Mouse (Mus musculus) forebrain, embryonic 11.5 days (tissue): ENCODE measurements at regions not wholly inside any gene's neighbourhood (a gene's known extent, or its start where the extent isn't known, plus 50 kb on each side); places are given as distances from the start of the nearest gene placed in this dataset.
"Not testable (repeated sequence)": the region's sequence is repeated elsewhere in the genome, so short reads cannot be mapped to it uniquely, and the experiment has no call there.

Experiments used
- ATAC-seq: fragments of 200-750 bp; cut with Nextera tagmentation; replicated peaks from 2 replicates; pipeline ENCODE4 v1.8.0; 2017; ENCODE audit warnings: moderate TSS enrichment; ENCODE audit not compliant: low FRiP score
- DNase-seq: peaks from one replicate; pipeline ENCODE4 v3.0.0-alpha.2; 2017; ENCODE audit warnings: low spot score
- H3K27ac ChIP-seq: fragments of 300-500 bp; sonication (generic); 2 replicates; pipeline ENCODE4 v1.5.1; 2014; ENCODE audit warnings: low read depth, low read length
- H3K27me3 ChIP-seq: fragments of 300-500 bp; sonication (generic); 2 replicates; pipeline ENCODE4 v1.6.1; 2014; ENCODE audit warnings: mild to moderate bottlenecking, low read length, mixed read lengths; ENCODE audit not compliant: control insufficient read depth, insufficient read depth
- H3K36me3 ChIP-seq: fragments of 300-500 bp; sonication (generic); 2 replicates; pipeline ENCODE4 v1.6.1; 2014; ENCODE audit warnings: mild to moderate bottlenecking, low read length, moderate library complexity, mixed read lengths; ENCODE audit not compliant: control insufficient read depth, insufficient read depth
- H3K4me1 ChIP-seq: fragments of 300-500 bp; sonication (generic); replicated peaks from 2 replicates; pipeline ENCODE4 v1.6.1; 2014; ENCODE audit warnings: low read length, mixed read lengths; ENCODE audit not compliant: control insufficient read depth, insufficient read depth
- H3K4me2 ChIP-seq: fragments of 300-500 bp; sonication (generic); 2 replicates; pipeline ENCODE4 v1.6.1; 2014; ENCODE audit warnings: low read depth, mild to moderate bottlenecking, low read length, moderate library complexity, mixed read lengths; ENCODE audit not compliant: severe bottlenecking
- H3K4me3 ChIP-seq: fragments of 300-500 bp; sonication (generic); 2 replicates; pipeline ENCODE4 v1.5.1; 2014; ENCODE audit warnings: low read depth, low read length
- H3K9ac ChIP-seq: fragments of 300-500 bp; sonication (generic); 2 replicates; pipeline ENCODE4 v1.6.1; 2014; ENCODE audit warnings: low read length
- H3K9me3 ChIP-seq: fragments of 300-500 bp; sonication (generic); 2 replicates; pipeline ENCODE4 v1.6.1; 2016; ENCODE audit warnings: low read length, mixed read lengths; ENCODE audit not compliant: control insufficient read depth
- WGBS: fragments of 180-500 bp; shearing (Covaris S2); extraction: QIAGEN DNeasy Blood & Tissue Kit; methylation state at CpG from one replicate; pipeline ENCODE4 v1.1.7; 2014; 5-methylcytosine and 5-hydroxymethylcytosine counted together

- no peak overlapping the region for H3K4me2 ChIP-seq
- H3K9me3 ChIP-seq, result no peaks in the 10 kb centered on the region
- no peaks in the 10 kb centered on the region for H3K27me3 ChIP-seq
- H3K4me1 ChIP-seq, result no peaks in the 10 kb centered on the region
- no peak overlapping the region for H3K27ac ChIP-seq
- no peak overlapping the region for H3K4me3 ChIP-seq
- 92% methylated on average over 6 of the region's 6 CpGs for WGBS
- no peak overlapping the region for H3K9ac ChIP-seq
- no peak for DNase-seq
- H3K36me3 ChIP-seq, result no peaks in the 10 kb centered on the region
- no peak for ATAC-seq
These were observed 511.7 kb downstream of the Bnc2 start for GRCm38 (mm10) chr4:84163362-84163761.

- 92% methylated on average over 3 of the region's 3 CpGs for WGBS
- ATAC-seq, result no peak
These were observed 509.8 kb downstream of the Bnc2 start for GRCm38 (mm10) chr4:84165256-84165655.

GRCm38 (mm10) chr4:84172841-84173240 is 502.2 kb downstream of the Bnc2 start:
- peak; percentile 61 for DNase-seq
- Histone ChIP-seq H3K27ac (no peak overlapping the region), H3K4me2 (0 out of 2 replicates have a peak overlapping the region, but pooled peaks have one; percentile 2), H3K4me1 (no peaks in the 10 kb centered on the region; the same call in 1 of the 2 replicates), H3K9me3 (no peaks in the 10 kb centered on the region), H3K36me3 (no peaks in the 10 kb centered on the region), H3K9ac (no peak overlapping the region), H3K27me3 (no peaks in the 10 kb centered on the region), H3K4me3 (no peak overlapping the region)
- ATAC-seq, result peak; percentile 66
- 17% methylated on average over 6 of the region's 6 CpGs for WGBS

More at GRCm38 (mm10) chr4:84165256-84165655, 509.8 kb downstream of the Bnc2 start:
- H3K4me1 ChIP-seq, result no peaks in the 10 kb centered on the region
- no peak for DNase-seq
- no peak overlapping the region for H3K27ac ChIP-seq
- H3K9me3 ChIP-seq, result no peaks in the 10 kb centered on the region
- no peak overlapping the region for H3K9ac ChIP-seq
- H3K27me3 ChIP-seq, result no peaks in the 10 kb centered on the region
- no peaks in the 10 kb centered on the region for H3K36me3 ChIP-seq
- no peak overlapping the region for H3K4me2 ChIP-seq
- no peak overlapping the region for H3K4me3 ChIP-seq

GRCm38 (mm10) chr4:84173441-84173840 is 501.6 kb downstream of the Bnc2 start:
- Histone ChIP-seq H3K27me3 (no peaks in the 10 kb centered on the region), H3K4me1 (no peaks in the 10 kb centered on the region; the same call in 1 of the 2 replicates), H3K27ac (no peak overlapping the region), H3K36me3 (no peaks in the 10 kb centered on the region), H3K9ac (no peak overlapping the region), H3K4me3 (no peak overlapping the region), H3K4me2 (no peak overlapping the region), H3K9me3 (no peaks in the 10 kb centered on the region)
- ATAC-seq (no peak), DNase-seq (no peak)
- 48% methylated on average over 2 of the region's 2 CpGs for WGBS

GRCm38 (mm10) chr4:84176457-84176856 is 498.6 kb downstream of the Bnc2 start:
- not testable (repeated sequence) for ATAC-seq, H3K9me3 ChIP-seq, DNase-seq, H3K4me2 ChIP-seq, H3K4me3 ChIP-seq, H3K27ac ChIP-seq, H3K36me3 ChIP-seq, H3K9ac ChIP-seq, H3K4me1 ChIP-seq, H3K27me3 ChIP-seq
- WGBS, result 93% methylated on average over 6 of the region's 6 CpGs

- DNase-seq (no peak), ATAC-seq (peak; percentile 44; the same call in 1 of the 2 replicates)
- no peak overlapping the region for H3K4me2 ChIP-seq
- WGBS, result 26% methylated on average over 3 of the region's 3 CpGs
- no peaks in the 10 kb centered on the region for H3K27me3 ChIP-seq
- no peak overlapping the region for H3K4me3 ChIP-seq
- H3K9ac ChIP-seq, result no peak overlapping the region
- no peak overlapping the region for H3K27ac ChIP-seq
- no peaks in the 10 kb centered on the region for H3K36me3 ChIP-seq
- H3K4me1 ChIP-seq, result no peaks in the 10 kb centered on the region; the same call in 1 of the 2 replicates
- no peaks in the 10 kb centered on the region for H3K9me3 ChIP-seq
These were observed 497.2 kb downstream of the Bnc2 start for GRCm38 (mm10) chr4:84177827-84178226.

GRCm38 (mm10) chr4:84184436-84184835 is 490.6 kb downstream of the Bnc2 start:
- Histone ChIP-seq H3K9ac (no peak overlapping the region), H3K27me3 (no peaks in the 10 kb centered on the region), H3K4me2 (no peak overlapping the region), H3K4me3 (no peak overlapping the region), H3K36me3 (no peaks in the 10 kb centered on the region), H3K27ac (no peak overlapping the region), H3K9me3 (no peaks in the 10 kb centered on the region), H3K4me1 (no peaks in the 10 kb centered on the region)
- DNase-seq (no peak), ATAC-seq (no peak)
- WGBS, result 91% methylated on average over 4 of the region's 4 CpGs

- no peaks in the 10 kb centered on the region for H3K36me3 ChIP-seq
- DNase-seq (no peak), ATAC-seq (no peak)
- H3K9ac ChIP-seq, result no peak overlapping the region
- WGBS, result 91% methylated on average over 6 of the region's 6 CpGs
- no peak overlapping the region for H3K4me2 ChIP-seq
- no peak overlapping the region for H3K27ac ChIP-seq
- H3K4me3 ChIP-seq, result no peak overlapping the region
- H3K4me1 ChIP-seq, result no peaks in the 10 kb centered on the region
- no peaks in the 10 kb centered on the region for H3K9me3 ChIP-seq
- no peaks in the 10 kb centered on the region for H3K27me3 ChIP-seq
These were observed 490.2 kb downstream of the Bnc2 start for GRCm38 (mm10) chr4:84184844-84185243.

DNA sequence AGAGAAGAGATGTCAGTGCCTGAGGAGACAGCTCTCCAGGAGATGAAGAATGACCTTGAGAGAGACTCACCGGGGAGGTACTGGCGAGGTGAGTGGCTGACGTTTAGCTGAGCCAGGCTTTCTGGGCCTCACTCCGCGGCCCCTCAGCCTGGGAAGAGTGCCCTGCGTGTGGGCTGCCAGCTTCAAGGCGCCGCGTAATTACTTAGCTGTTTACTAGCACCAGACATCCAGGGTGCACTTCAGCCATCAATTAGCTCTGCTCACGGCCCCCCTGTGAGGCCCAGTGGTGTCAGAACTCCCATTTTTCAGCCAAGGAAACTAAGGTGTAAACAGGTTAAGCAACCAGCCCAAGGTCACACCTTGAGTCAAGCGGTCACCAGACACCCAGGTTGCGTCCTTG is 485.8 kb downstream of the Bnc2 start:
- H3K9me3 ChIP-seq, result no peaks in the 10 kb centered on the region
- H3K4me3 ChIP-seq, result no peak overlapping the region
- no peaks in the 10 kb centered on the region for H3K27me3 ChIP-seq
- ATAC-seq (no peak), DNase-seq (no peak)
- H3K9ac ChIP-seq, result no peak overlapping the region
- H3K27ac ChIP-seq, result no peak overlapping the region
- H3K4me2 ChIP-seq, result no peak overlapping the region
- H3K4me1 ChIP-seq, result no peaks in the 10 kb centered on the region
- WGBS, result 82% methylated on average over 12 of the region's 12 CpGs
- no peaks in the 10 kb centered on the region for H3K36me3 ChIP-seq
